Mouse (Mus musculus): Measurements from ENCODE around the gene Setd5. TPM values are rescaled to one million over a fixed set of nuclear protein-coding genes. Genes with fewer than 3 reads are reported as not detected.
A peak's percentile ranks its signal among the peaks of the same experiment; 100 is the strongest.

Setd5 gene
- total and polyA plus RNA-seq, 3 experiments: 14.6 to 33.5 (median 31.1) TPM

- Histone ChIP-seq H3K36me3 (ENCODE audit: control insufficient read depth, insufficient read depth, low read length) (no peaks in the 10 kb centered on the region), H3K79me2 (replicated peaks; ENCODE audit: control insufficient read depth, insufficient read depth, low read length) (no peaks in the 10 kb centered on the region), H3K27me3 (ENCODE audit: control insufficient read depth, insufficient read depth, low read length) (no peaks in the 10 kb centered on the region), H3K27ac (no peak overlapping the region), H3K4me1 (ENCODE audit: control insufficient read depth, insufficient read depth, low read length) (no peaks in the 10 kb centered on the region), H3K4me3 (no peak overlapping the region), H3K9ac (ENCODE audit: low read depth, low read length) (no peak overlapping the region)
- TF ChIP-seq EP300 (IDR thresholded peaks at IDR 0.05; ENCODE audit: insufficient read depth, low read depth, low read length): no peak
- no peak for TF ChIP-seq POLR2A (IDR thresholded peaks at IDR 0.05; ENCODE audit: insufficient read depth, low read depth, low read length)
- TF ChIP-seq CTCF (IDR thresholded peaks at IDR 0.05): no peak
- WGBS: 90% methylated on average over 1 of the region's 1 CpGs
- intact Hi-C loops (cut with DNase I): no loop called here
- no peak for DNase-seq
These were observed 84.8 kb downstream of the Setd5 start for GRCm38 (mm10) chr6:113161982-113162381.

- H3K4me1 ChIP-seq (ENCODE audit: control insufficient read depth, insufficient read depth, low read length): no peaks in the 10 kb centered on the region
- intact Hi-C loops (cut with DNase I): no loop called here
- no peaks in the 10 kb centered on the region for H3K79me2 ChIP-seq (replicated peaks; ENCODE audit: control insufficient read depth, insufficient read depth, low read length)
- H3K9ac ChIP-seq (ENCODE audit: low read depth, low read length): no peak overlapping the region
- no peaks in the 10 kb centered on the region for H3K27me3 ChIP-seq (ENCODE audit: control insufficient read depth, insufficient read depth, low read length)
- TF ChIP-seq CTCF (IDR thresholded peaks at IDR 0.05) (no peak), POLR2A (IDR thresholded peaks at IDR 0.05; ENCODE audit: insufficient read depth, low read depth, low read length) (no peak), EP300 (IDR thresholded peaks at IDR 0.05; ENCODE audit: insufficient read depth, low read depth, low read length) (no peak)
- DNase-seq: no peak
- no peak overlapping the region for H3K4me3 ChIP-seq
- no peak overlapping the region for H3K27ac ChIP-seq
- no peaks in the 10 kb centered on the region for H3K36me3 ChIP-seq (ENCODE audit: control insufficient read depth, insufficient read depth, low read length)
These were observed 86.3 kb downstream of the Setd5 start for GRCm38 (mm10) chr6:113163513-113163912.

GRCm38 (mm10) chr6:113166661-113167251 is 89.6 kb downstream of the Setd5 start:
- no peak overlapping the region for H3K4me3 ChIP-seq
- DNase-seq: peak; percentile 39 to 69
- H3K9ac ChIP-seq (ENCODE audit: low read depth, low read length): no peak overlapping the region
- no peaks in the 10 kb centered on the region for H3K27me3 ChIP-seq (ENCODE audit: control insufficient read depth, insufficient read depth, low read length)
- TF ChIP-seq CTCF (IDR thresholded peaks at IDR 0.05): no peak
- TF ChIP-seq EP300 (IDR thresholded peaks at IDR 0.05; ENCODE audit: insufficient read depth, low read depth, low read length): no peak
- no peak for TF ChIP-seq POLR2A (IDR thresholded peaks at IDR 0.05; ENCODE audit: insufficient read depth, low read depth, low read length)
- H3K79me2 ChIP-seq (replicated peaks; ENCODE audit: control insufficient read depth, insufficient read depth, low read length): no peaks in the 10 kb centered on the region
- intact Hi-C loops (cut with DNase I): no loop called here
- no peaks in the 10 kb centered on the region for H3K4me1 ChIP-seq (ENCODE audit: control insufficient read depth, insufficient read depth, low read length)
- WGBS: 33% methylated on average over 17 of the region's 17 CpGs
- H3K27ac ChIP-seq: no peak overlapping the region; the same call in 1 of the 2 replicates
- H3K36me3 ChIP-seq (ENCODE audit: control insufficient read depth, insufficient read depth, low read length): no peaks in the 10 kb centered on the region

GRCm38 (mm10) chr6:113168316-113168975 is 91.3 kb downstream of the Setd5 start:
- no peaks in the 10 kb centered on the region for H3K27me3 ChIP-seq (ENCODE audit: control insufficient read depth, insufficient read depth, low read length)
- no peak overlapping the region for H3K4me3 ChIP-seq
- TF ChIP-seq CTCF (IDR thresholded peaks at IDR 0.05) (no peak), EP300 (IDR thresholded peaks at IDR 0.05; ENCODE audit: insufficient read depth, low read depth, low read length) (no peak), POLR2A (IDR thresholded peaks at IDR 0.05; ENCODE audit: insufficient read depth, low read depth, low read length) (no peak)
- H3K79me2 ChIP-seq (replicated peaks; ENCODE audit: control insufficient read depth, insufficient read depth, low read length): no peaks in the 10 kb centered on the region
- no peaks in the 10 kb centered on the region for H3K36me3 ChIP-seq (ENCODE audit: control insufficient read depth, insufficient read depth, low read length)
- 90% methylated on average over 7 of the region's 7 CpGs for WGBS
- DNase-seq: no peak
- H3K4me1 ChIP-seq (ENCODE audit: control insufficient read depth, insufficient read depth, low read length): no peaks in the 10 kb centered on the region
- intact Hi-C loops (cut with DNase I): no loop called here
- H3K9ac ChIP-seq (ENCODE audit: low read depth, low read length): no peak overlapping the region
- H3K27ac ChIP-seq: no peak overlapping the region

- intact Hi-C loops (cut with DNase I): loop anchor here (5.0 kb wide), 1 partner anchor 252 kb away; no protein-coding TSS in a partner anchor
- Histone ChIP-seq H3K4me1 (ENCODE audit: control insufficient read depth, insufficient read depth, low read length) (no peaks in the 10 kb centered on the region), H3K9ac (ENCODE audit: low read depth, low read length) (no peak overlapping the region), H3K36me3 (ENCODE audit: control insufficient read depth, insufficient read depth, low read length) (no peaks in the 10 kb centered on the region), H3K4me3 (no peak overlapping the region), H3K27me3 (ENCODE audit: control insufficient read depth, insufficient read depth, low read length) (no peaks in the 10 kb centered on the region), H3K27ac (no peak overlapping the region), H3K79me2 (replicated peaks; ENCODE audit: control insufficient read depth, insufficient read depth, low read length) (no peaks in the 10 kb centered on the region)
- WGBS: 55% methylated on average over 3 of the region's 3 CpGs
- TF ChIP-seq POLR2A (IDR thresholded peaks at IDR 0.05; ENCODE audit: insufficient read depth, low read depth, low read length) (no peak), CTCF (IDR thresholded peaks at IDR 0.05) (no peak), EP300 (IDR thresholded peaks at IDR 0.05; ENCODE audit: insufficient read depth, low read depth, low read length) (no peak)
- DNase-seq: no peak
These were observed 92.7 kb downstream of the Setd5 start for GRCm38 (mm10) chr6:113169852-113170251.

GRCm38 (mm10) chr6:113170651-113171050 is 93.5 kb downstream of the Setd5 start:
- Histone ChIP-seq H3K79me2 (replicated peaks; ENCODE audit: control insufficient read depth, insufficient read depth, low read length) (no peaks in the 10 kb centered on the region), H3K9ac (ENCODE audit: low read depth, low read length) (no peak overlapping the region), H3K4me3 (no peak overlapping the region), H3K36me3 (ENCODE audit: control insufficient read depth, insufficient read depth, low read length) (no peaks in the 10 kb centered on the region), H3K27ac (no peak overlapping the region), H3K4me1 (ENCODE audit: control insufficient read depth, insufficient read depth, low read length) (no peaks in the 10 kb centered on the region), H3K27me3 (ENCODE audit: control insufficient read depth, insufficient read depth, low read length) (no peaks in the 10 kb centered on the region)
- 84% methylated on average over 8 of the region's 8 CpGs for WGBS
- no peak for DNase-seq
- TF ChIP-seq CTCF (IDR thresholded peaks at IDR 0.05) (no peak), POLR2A (IDR thresholded peaks at IDR 0.05; ENCODE audit: insufficient read depth, low read depth, low read length) (no peak), EP300 (IDR thresholded peaks at IDR 0.05; ENCODE audit: insufficient read depth, low read depth, low read length) (no peak)
- intact Hi-C loops (cut with DNase I): loop anchor here (5.0 kb wide), 1 partner anchor 252 kb away; no protein-coding TSS in a partner anchor

Data from heart, adult 2 months (tissue).